Mouse (Mus musculus): ENCODE data around the gene Oser1. TPM values are rescaled to one million over a fixed set of nuclear protein-coding genes. Genes with fewer than 3 reads are reported as not detected.

The Oser1 gene
- polyA plus RNA-seq (2016; fragmentation: Nextera tagmentation; extraction: Ambion mirVana), result 74.5 and 77.0 TPM in 2 replicates

DNA sequence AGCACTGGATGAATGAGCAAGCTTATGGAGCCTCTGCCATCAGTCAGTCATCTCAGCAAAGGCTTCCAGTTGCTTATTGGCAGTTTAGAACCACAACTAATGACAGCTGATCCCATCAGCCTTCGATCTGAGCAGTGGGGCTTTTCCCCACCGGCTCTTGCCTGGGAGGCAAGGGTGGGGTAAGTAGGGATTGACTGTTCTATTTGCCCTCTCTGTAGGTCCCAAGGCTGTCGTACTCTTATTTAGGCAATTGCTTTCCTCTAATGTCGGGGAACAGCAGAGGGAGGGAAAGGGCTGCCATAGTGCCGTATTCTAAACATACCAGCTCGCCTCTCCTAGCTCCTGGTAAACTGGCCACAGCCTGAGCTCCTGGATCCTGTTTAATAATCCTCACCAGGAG is at the start of gene Oser1:
TSS of gene Oser1 (minus strand) at position 101 of the 400 bp plus-strand sequence.
- 82% methylated on average over 6 of the region's 6 CpGs for WGBS
- no peak within 1 kb of the TSS for H3K4me3 ChIP-seq (replicated peaks)

GRCm38 (mm10) chr2:163472466-163472851 is 48.0 kb upstream of the Oser1 start, which contains the start of gene Fitm2:
Gene Fitm2, minus strand, starts transcription at chr2:163472629.
- Histone ChIP-seq H3K9ac (peak within 1 kb of the TSS; percentile 82), H3K36me3 (replicated peaks) (peaks cover 23% of the 10 kb centered on the region), H3K27me3 (no peaks in the 10 kb centered on the region), H3K4me3 (replicated peaks) (peak within 1 kb of the TSS; percentile 86), H3K27ac (peak within 1 kb of the TSS; percentile 66; the same call in 1 of the 2 replicates), H3K4me2 (peak within 1 kb of the TSS; percentile 87), H3K4me1 (peaks cover 12% of the 10 kb centered on the region), H3K9me3 (no peaks in the 10 kb centered on the region)
- ATAC-seq (ENCODE audit: low FRiP score), result peak; percentile 95
- under 1% methylated on average over 30 of the region's 30 CpGs for WGBS

More for the DNA sequence above, at the start of gene Oser1:
- no peaks in the 10 kb centered on the region for H3K9me3 ChIP-seq
- no peaks in the 10 kb centered on the region for H3K27me3 ChIP-seq
- no peak for ATAC-seq (ENCODE audit: low FRiP score)
- H3K27ac ChIP-seq, result no peak within 1 kb of the TSS
- no peak within 1 kb of the TSS for H3K9ac ChIP-seq
- no peak within 1 kb of the TSS for H3K4me2 ChIP-seq
- H3K36me3 ChIP-seq (replicated peaks), result 0 out of 2 replicates have a peak, but pooled peaks cover 12% of the 10 kb centered on the region
- peaks cover 19% of the 10 kb centered on the region for H3K4me1 ChIP-seq

GRCm38 (mm10) chr2:163471710-163472465 is 47.4 kb upstream of the Oser1 start:
- no peaks in the 10 kb centered on the region for H3K9me3 ChIP-seq
- peak overlapping the region; percentile 66; the same call in 1 of the 2 replicates for H3K27ac ChIP-seq
- peak overlapping the region; percentile 87 for H3K4me2 ChIP-seq
- ATAC-seq (ENCODE audit: low FRiP score), result no peak; the same call in 1 of the 2 replicates
- H3K4me1 ChIP-seq, result peaks cover 12% of the 10 kb centered on the region
- H3K9ac ChIP-seq, result peak overlapping the region; percentile 82
- no peaks in the 10 kb centered on the region for H3K27me3 ChIP-seq
- H3K4me3 ChIP-seq (replicated peaks), result peak overlapping the region; percentile 86
- 6% methylated on average over 36 of the region's 36 CpGs for WGBS
- H3K36me3 ChIP-seq (replicated peaks), result peaks cover 25% of the 10 kb centered on the region

- ATAC-seq (ENCODE audit: low FRiP score), result no peak
- peaks cover 12% of the 10 kb centered on the region for H3K4me1 ChIP-seq
- peak overlapping the region; percentile 82; the same call in 1 of the 2 replicates for H3K9ac ChIP-seq
- H3K36me3 ChIP-seq (replicated peaks), result peaks cover 32% of the 10 kb centered on the region
- peak overlapping the region; percentile 86; the same call in 1 of the 2 replicates for H3K4me3 ChIP-seq (replicated peaks)
- H3K27me3 ChIP-seq, result no peaks in the 10 kb centered on the region
- H3K27ac ChIP-seq, result no peak overlapping the region
- peak overlapping the region; percentile 87 for H3K4me2 ChIP-seq
- no peaks in the 10 kb centered on the region for H3K9me3 ChIP-seq
- 73% methylated on average over 3 of the region's 3 CpGs for WGBS
Observed at GRCm38 (mm10) chr2:163471136-163471535, 46.6 kb upstream of the Oser1 start.

DNA sequence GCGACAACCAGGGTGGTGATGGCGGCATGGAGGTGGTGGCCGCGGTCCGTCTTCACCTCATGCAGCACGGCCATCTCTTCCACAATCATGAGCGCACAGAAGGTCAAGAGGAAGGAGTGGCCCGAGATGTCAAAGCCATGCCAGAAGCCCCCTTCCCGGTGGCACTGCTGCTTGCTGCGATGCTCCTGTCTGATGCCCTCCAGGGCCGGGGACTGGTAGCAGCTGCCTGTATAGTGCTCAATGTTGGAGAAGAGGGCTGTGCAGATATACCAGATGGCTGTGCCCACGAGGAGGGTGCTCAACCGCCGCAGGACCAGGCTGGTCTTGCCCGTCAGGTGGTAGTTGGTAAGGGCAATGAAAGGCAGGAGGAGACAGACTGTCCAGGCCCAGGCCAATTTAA is 45.2 kb upstream of the Oser1 start:
- H3K4me2 ChIP-seq, result no peak overlapping the region
- no peak for ATAC-seq (ENCODE audit: low FRiP score)
- WGBS, result 92% methylated on average over 15 of the region's 15 CpGs
- H3K9me3 ChIP-seq, result no peaks in the 10 kb centered on the region
- no peak overlapping the region for H3K9ac ChIP-seq
- peaks cover 12% of the 10 kb centered on the region for H3K4me1 ChIP-seq
- H3K27ac ChIP-seq, result no peak overlapping the region
- no peaks in the 10 kb centered on the region for H3K27me3 ChIP-seq
- H3K4me3 ChIP-seq (replicated peaks), result no peak overlapping the region
- H3K36me3 ChIP-seq (replicated peaks), result peaks cover 32% of the 10 kb centered on the region

DNA sequence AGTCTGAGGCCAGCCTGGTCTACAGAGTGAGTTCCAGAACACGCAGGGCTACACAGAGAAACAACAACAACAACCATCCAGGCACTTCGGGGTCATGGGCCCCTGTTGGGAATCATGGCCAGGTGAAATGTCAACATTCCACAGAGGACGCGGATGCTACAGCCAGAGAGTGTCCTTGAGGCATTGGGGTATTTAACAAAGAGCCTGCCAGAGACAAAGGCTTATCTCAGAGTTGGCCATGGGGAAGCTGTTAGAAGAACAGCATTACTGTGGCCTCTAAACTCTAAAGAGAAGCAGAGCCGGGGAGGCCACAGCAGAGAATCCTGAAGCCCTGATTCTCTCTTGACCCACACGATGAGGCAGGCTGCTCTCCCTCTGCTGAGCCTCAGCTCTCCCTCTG is 44.4 kb upstream of the Oser1 start:
- no peak overlapping the region for H3K9ac ChIP-seq
- no peak overlapping the region for H3K27ac ChIP-seq
- peaks cover 12% of the 10 kb centered on the region for H3K4me1 ChIP-seq
- no peak overlapping the region for H3K4me2 ChIP-seq
- no peaks in the 10 kb centered on the region for H3K9me3 ChIP-seq
- no peak for ATAC-seq (ENCODE audit: low FRiP score)
- peaks cover 32% of the 10 kb centered on the region for H3K36me3 ChIP-seq (replicated peaks)
- no peaks in the 10 kb centered on the region for H3K27me3 ChIP-seq
- H3K4me3 ChIP-seq (replicated peaks), result no peak overlapping the region
- WGBS, result 90% methylated on average over 6 of the region's 6 CpGs

- Histone ChIP-seq H3K9me3 (no peaks in the 10 kb centered on the region), H3K9ac (no peak overlapping the region), H3K4me1 (peaks cover 12% of the 10 kb centered on the region), H3K27me3 (no peaks in the 10 kb centered on the region), H3K27ac (no peak overlapping the region), H3K4me3 (replicated peaks) (no peak overlapping the region), H3K36me3 (replicated peaks) (peaks cover 32% of the 10 kb centered on the region), H3K4me2 (no peak overlapping the region)
- 92% methylated on average over 6 of the region's 6 CpGs for WGBS
- no peak for ATAC-seq (ENCODE audit: low FRiP score)
Observed at GRCm38 (mm10) chr2:163467585-163467984, 43.1 kb upstream of the Oser1 start.

GRCm38 (mm10) chr2:163466771-163467170 is 42.3 kb upstream of the Oser1 start:
- ATAC-seq (ENCODE audit: low FRiP score), result no peak
- H3K36me3 ChIP-seq (replicated peaks), result peaks cover 32% of the 10 kb centered on the region
- H3K27me3 ChIP-seq, result no peaks in the 10 kb centered on the region
- peaks cover 9% of the 10 kb centered on the region for H3K4me1 ChIP-seq
- no peak overlapping the region for H3K9ac ChIP-seq
- H3K9me3 ChIP-seq, result no peaks in the 10 kb centered on the region
- no peak overlapping the region for H3K27ac ChIP-seq
- no peak overlapping the region for H3K4me2 ChIP-seq
- no peak overlapping the region for H3K4me3 ChIP-seq (replicated peaks)
- WGBS, result 87% methylated on average over 8 of the region's 8 CpGs

DNA sequence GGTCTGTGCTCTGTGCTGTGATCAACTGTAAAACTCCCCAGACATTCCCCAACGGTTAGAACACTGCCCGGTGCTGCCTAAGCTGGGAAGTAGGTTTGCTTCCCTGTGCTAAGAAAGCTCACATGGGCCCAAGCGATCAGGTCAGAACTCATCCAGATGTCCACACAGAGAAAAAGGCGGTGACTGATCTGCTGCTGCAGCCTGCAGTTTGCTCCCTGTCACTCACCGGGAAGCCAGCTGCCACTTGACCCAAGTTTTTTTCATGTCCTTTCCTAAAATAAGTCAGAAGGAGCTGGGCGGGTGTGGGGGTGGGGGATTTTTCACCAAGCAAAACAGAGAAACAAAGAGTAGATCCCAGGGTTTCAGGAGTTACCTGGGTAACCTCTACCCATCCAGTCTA is 40.1 kb upstream of the Oser1 start:
- Histone ChIP-seq H3K4me2 (no peak overlapping the region), H3K27ac (no peak overlapping the region), H3K4me1 (no peaks in the 10 kb centered on the region; the same call in 1 of the 2 replicates), H3K36me3 (replicated peaks) (peaks cover 28% of the 10 kb centered on the region), H3K4me3 (replicated peaks) (no peak overlapping the region), H3K27me3 (no peaks in the 10 kb centered on the region), H3K9ac (no peak overlapping the region), H3K9me3 (no peaks in the 10 kb centered on the region)
- 84% methylated on average over 6 of the region's 6 CpGs for WGBS
- no peak for ATAC-seq (ENCODE audit: low FRiP score)

- ATAC-seq (ENCODE audit: low FRiP score), result no peak
- Histone ChIP-seq H3K27me3 (0 out of 2 replicates have a peak, but pooled peaks cover 4% of the 10 kb centered on the region), H3K4me1 (peaks cover 2% of the 10 kb centered on the region; the same call in 1 of the 2 replicates)
Observed at GRCm38 (mm10) chr2:163463998-163464397, 39.5 kb upstream of the Oser1 start.

GRCm38 (mm10) chr2:163463251-163463769 is 38.8 kb upstream of the Oser1 start:
- H3K9me3 ChIP-seq, result no peaks in the 10 kb centered on the region
- H3K27ac ChIP-seq, result no peak overlapping the region
- H3K9ac ChIP-seq, result no peak overlapping the region
- H3K4me1 ChIP-seq, result peaks cover 6% of the 10 kb centered on the region; the same call in 1 of the 2 replicates
- H3K27me3 ChIP-seq, result peaks cover 9% of the 10 kb centered on the region
- WGBS, result 70% methylated on average over 10 of the region's 10 CpGs
- no peak overlapping the region for H3K4me2 ChIP-seq
- H3K4me3 ChIP-seq (replicated peaks), result no peak overlapping the region
- peaks cover 16% of the 10 kb centered on the region for H3K36me3 ChIP-seq (replicated peaks)
- ATAC-seq (ENCODE audit: low FRiP score), result no peak

More at GRCm38 (mm10) chr2:163463998-163464397, 39.5 kb upstream of the Oser1 start:
- peaks cover 23% of the 10 kb centered on the region for H3K36me3 ChIP-seq (replicated peaks)
- H3K9ac ChIP-seq, result no peak overlapping the region
- H3K4me3 ChIP-seq (replicated peaks), result no peak overlapping the region
- WGBS, result 79% methylated on average over 4 of the region's 4 CpGs
- no peak overlapping the region for H3K4me2 ChIP-seq
- no peak overlapping the region for H3K27ac ChIP-seq
- no peaks in the 10 kb centered on the region for H3K9me3 ChIP-seq

DNA sequence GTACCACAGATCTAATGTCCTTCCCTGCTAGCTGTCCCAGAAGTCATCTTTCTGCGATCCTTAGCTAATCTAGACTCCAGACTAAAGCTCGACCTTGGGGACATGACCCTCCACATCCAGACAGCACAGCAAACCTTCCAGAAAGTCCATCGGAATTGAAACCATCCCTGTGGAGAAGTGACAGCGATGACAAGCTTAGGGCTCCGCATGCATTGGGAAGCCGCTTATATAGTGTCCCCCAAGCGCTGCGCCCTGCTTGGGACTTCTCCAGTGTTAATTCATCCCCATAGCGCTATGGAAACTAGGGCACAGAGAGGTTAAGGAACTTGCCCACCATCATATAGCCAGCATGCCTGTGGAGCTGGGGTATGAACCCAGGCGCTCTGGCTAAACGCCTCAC is 38.3 kb upstream of the Oser1 start:
- Histone ChIP-seq H3K9ac (no peak overlapping the region), H3K9me3 (no peaks in the 10 kb centered on the region), H3K4me2 (no peak overlapping the region), H3K27me3 (peaks cover 12% of the 10 kb centered on the region), H3K4me1 (peaks cover 6% of the 10 kb centered on the region; the same call in 1 of the 2 replicates), H3K36me3 (replicated peaks) (0 out of 2 replicates have a peak, but pooled peaks cover 12% of the 10 kb centered on the region), H3K27ac (no peak overlapping the region), H3K4me3 (replicated peaks) (no peak overlapping the region)
- no peak for ATAC-seq (ENCODE audit: low FRiP score)
- WGBS, result 80% methylated on average over 11 of the region's 11 CpGs
